Mouse (Mus musculus) intestine, postnatal 0 days (tissue): ENCODE measurements around the gene H2-DMb1. TPM values are rescaled to one million over a fixed set of nuclear protein-coding genes. Genes with fewer than 3 reads are reported as not detected.

Source experiments
- ATAC-seq: fragments of 200-750 bp; cut with Nextera tagmentation; 2 replicates; pipeline ENCODE4 v1.8.0; 2017; ENCODE audit warnings: mild to moderate bottlenecking, moderate TSS enrichment, moderate library complexity
- H3K27ac ChIP-seq: fragments of 300-500 bp; sonication (generic); 2 replicates; pipeline ENCODE4 v1.5.1; 2014; ENCODE audit warnings: mild to moderate bottlenecking, low read depth, low read length, moderate library complexity
- H3K27me3 ChIP-seq: fragments of 300-500 bp; sonication (generic); replicated peaks from 2 replicates; pipeline ENCODE4 v1.6.1; 2014; ENCODE audit warnings: low read length, mixed read lengths; ENCODE audit not compliant: control insufficient read depth, insufficient read depth
- H3K36me3 ChIP-seq: fragments of 300-500 bp; sonication (generic); 2 replicates; pipeline ENCODE4 v1.6.1; 2014; ENCODE audit warnings: mild to moderate bottlenecking, moderate library complexity; ENCODE audit not compliant: control insufficient read depth, insufficient read depth
- H3K4me1 ChIP-seq: fragments of 300-500 bp; sonication (generic); replicated peaks from 2 replicates; pipeline ENCODE4 v1.6.1; 2014; ENCODE audit warnings: antibody characterized with exemption, low read length, mixed read lengths; ENCODE audit not compliant: control insufficient read depth, insufficient read depth
- H3K4me2 ChIP-seq: fragments of 300-500 bp; sonication (generic); replicated peaks from 2 replicates; pipeline ENCODE4 v1.6.1; 2014; ENCODE audit warnings: low read depth, mild to moderate bottlenecking, moderate library complexity
- H3K4me3 ChIP-seq: fragments of 300-500 bp; sonication (generic); 2 replicates; pipeline ENCODE4 v1.5.1; 2014; ENCODE audit warnings: low read depth, low read length
- H3K9ac ChIP-seq: fragments of 300-500 bp; sonication (generic); 2 replicates; pipeline ENCODE4 v1.6.1; 2014; ENCODE audit warnings: mild to moderate bottlenecking, low read depth, low read length
- H3K9me3 ChIP-seq: fragments of 300-500 bp; sonication (generic); 2 replicates; pipeline ENCODE4 v1.6.1; 2016; ENCODE audit warnings: mixed run types; ENCODE audit not compliant: control insufficient read depth
- CTCF ChIP-seq: sonication (generic); IDR thresholded peaks from 2 replicates; pipeline ENCODE4 v1.5.1; 2016; ENCODE audit warnings: low read depth, mild to moderate bottlenecking, control low read depth, antibody characterized with exemption, moderate library complexity
- WGBS: fragments of 180-500 bp; shearing (Covaris S2); extraction: QIAGEN DNeasy Blood & Tissue Kit; methylation state at CpG from one replicate; pipeline ENCODE4 v1.1.7; 2014; 5-methylcytosine and 5-hydroxymethylcytosine counted together
- polyA plus RNA-seq: library from polyadenylated mRNA; unstranded; fragments of >200 nt; fragmentation: Nextera tagmentation; extraction: Ambion mirVana; gene quantifications from 2 replicates; pipeline ENCODE4 v1.2.1, GENCODE M21; 2015

Gene H2-DMb1
- polyA plus RNA-seq, 1 experiment from 2014 or later, result 5.1 TPM

DNA sequence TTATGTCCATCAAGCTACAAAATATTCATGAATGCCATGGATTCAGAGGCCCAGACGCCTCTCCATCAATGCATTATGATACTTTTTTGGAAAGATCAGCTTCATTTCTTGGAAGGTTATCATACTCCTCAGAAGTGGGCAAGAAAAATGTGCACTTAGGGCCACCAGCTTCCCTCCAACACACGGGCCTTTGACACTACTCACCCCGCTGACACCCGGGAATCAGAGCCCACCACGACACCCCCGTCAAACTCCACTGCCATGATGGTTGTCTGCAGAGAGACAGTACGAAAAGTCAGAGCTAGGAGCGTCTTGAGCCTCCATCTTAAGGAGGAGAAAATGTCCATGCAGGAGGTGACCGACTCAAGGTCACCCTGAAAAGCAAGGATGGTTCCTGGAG, 32.7 kb downstream of the H2-DMb1 start:
- H3K9ac ChIP-seq, result no peak overlapping the region
- no peak for TF ChIP-seq CTCF
- H3K9me3 ChIP-seq, result no peaks in the 10 kb centered on the region
- no peaks in the 10 kb centered on the region; the same call in 1 of the 2 replicates for H3K4me1 ChIP-seq
- WGBS, result 94% methylated on average over 9 of the region's 9 CpGs
- H3K4me3 ChIP-seq, result no peak overlapping the region
- H3K36me3 ChIP-seq, result no peaks in the 10 kb centered on the region; the same call in 1 of the 2 replicates
- no peaks in the 10 kb centered on the region for H3K27me3 ChIP-seq
- no peak overlapping the region for H3K4me2 ChIP-seq
- no peak overlapping the region for H3K27ac ChIP-seq
- ATAC-seq, result no peak

DNA sequence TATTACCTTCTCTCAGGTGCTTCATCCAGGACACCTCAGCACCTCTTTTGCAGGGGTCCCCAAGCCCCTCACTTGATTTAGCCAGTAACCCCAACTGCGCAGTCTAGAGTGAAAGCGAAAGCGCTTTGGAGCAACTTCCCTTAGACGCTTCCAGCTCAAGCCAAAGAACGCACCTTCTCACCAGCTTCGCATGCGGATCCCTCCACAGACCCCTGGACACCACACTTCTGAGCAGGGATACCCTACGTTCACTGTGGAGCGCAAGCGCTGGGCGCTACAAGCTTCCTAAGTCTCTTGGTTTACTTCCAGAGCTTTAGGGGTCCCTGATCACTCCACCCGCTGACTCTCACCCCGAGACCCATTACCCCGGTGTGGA, 34.0 kb downstream of the H2-DMb1 start:
- ATAC-seq, result peak; percentile 55
- peak overlapping the region; percentile 65 for H3K4me3 ChIP-seq
- peak overlapping the region; percentile 77 for H3K27ac ChIP-seq
- no peaks in the 10 kb centered on the region for H3K9me3 ChIP-seq
- H3K4me2 ChIP-seq, result peak overlapping the region; percentile 98
- H3K4me1 ChIP-seq, result no peaks in the 10 kb centered on the region; the same call in 1 of the 2 replicates
- peak overlapping the region; percentile 70 for H3K9ac ChIP-seq
- 5% methylated on average over 14 of the region's 14 CpGs for WGBS
- no peak for TF ChIP-seq CTCF
- no peaks in the 10 kb centered on the region for H3K27me3 ChIP-seq
- no peaks in the 10 kb centered on the region; the same call in 1 of the 2 replicates for H3K36me3 ChIP-seq

- TF ChIP-seq CTCF, result no peak
- WGBS, result under 1% methylated on average over 46 of the region's 46 CpGs
- ATAC-seq, result peak; percentile 95
Measured at GRCm38 (mm10) chr17:34187261-34187916, 34.5 kb downstream of the H2-DMb1 start, which contains the start of the genes Tap1 and Psmb9. Gene Tap1 (plus strand): TSS chr17:34187553. Gene Psmb9 (minus strand): TSS chr17:34187764.

DNA sequence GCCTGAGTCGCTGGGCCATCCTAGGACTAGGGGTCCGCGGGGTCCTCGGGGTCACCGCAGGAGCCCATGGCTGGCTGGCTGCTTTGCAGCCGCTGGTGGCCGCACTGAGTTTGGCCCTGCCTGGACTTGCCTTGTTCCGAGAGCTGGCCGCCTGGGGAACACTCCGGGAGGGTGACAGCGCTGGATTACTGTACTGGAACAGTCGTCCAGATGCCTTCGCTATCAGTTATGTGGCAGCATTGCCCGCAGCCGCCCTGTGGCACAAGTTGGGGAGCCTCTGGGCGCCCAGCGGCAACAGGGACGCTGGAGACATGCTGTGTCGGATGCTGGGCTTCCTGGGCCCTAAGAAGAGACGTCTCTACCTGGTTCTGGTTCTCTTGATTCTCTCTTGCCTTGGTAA, 35.1 kb downstream of the H2-DMb1 start:
- Histone ChIP-seq H3K4me2 (peak overlapping the region; percentile 98), H3K27me3 (no peaks in the 10 kb centered on the region), H3K4me3 (peak overlapping the region; percentile 65), H3K36me3 (no peaks in the 10 kb centered on the region; the same call in 1 of the 2 replicates), H3K27ac (peak overlapping the region; percentile 77), H3K9ac (peak overlapping the region; percentile 70), H3K4me1 (no peaks in the 10 kb centered on the region; the same call in 1 of the 2 replicates), H3K9me3 (no peaks in the 10 kb centered on the region)
- no peak for TF ChIP-seq CTCF
- 0 out of 2 replicates have a peak, but pooled peaks have one; percentile 5 for ATAC-seq
- 6% methylated on average over 20 of the region's 20 CpGs for WGBS

More at GRCm38 (mm10) chr17:34187261-34187916, 34.5 kb downstream of the H2-DMb1 start, which contains the start of the genes Tap1 and Psmb9:
- Histone ChIP-seq H3K9ac (peak within 1 kb of the TSS; percentile 70), H3K4me2 (peak within 1 kb of the TSS; percentile 98), H3K27ac (peak within 1 kb of the TSS; percentile 77), H3K36me3 (no peaks in the 10 kb centered on the region; the same call in 1 of the 2 replicates), H3K9me3 (no peaks in the 10 kb centered on the region), H3K4me3 (peak within 1 kb of the TSS; percentile 65), H3K27me3 (no peaks in the 10 kb centered on the region), H3K4me1 (no peaks in the 10 kb centered on the region; the same call in 1 of the 2 replicates)

- H3K4me1 ChIP-seq, result no peaks in the 10 kb centered on the region; the same call in 1 of the 2 replicates
- H3K9ac ChIP-seq, result no peak overlapping the region
- H3K27ac ChIP-seq, result no peak overlapping the region
- H3K36me3 ChIP-seq, result no peaks in the 10 kb centered on the region; the same call in 1 of the 2 replicates
- 84% methylated on average over 6 of the region's 6 CpGs for WGBS
- no peaks in the 10 kb centered on the region for H3K27me3 ChIP-seq
- H3K4me2 ChIP-seq, result 0 out of 2 replicates have a peak overlapping the region, but pooled peaks have one; percentile 10
- H3K9me3 ChIP-seq, result no peaks in the 10 kb centered on the region
- no peak for ATAC-seq
- TF ChIP-seq CTCF, result no peak
- H3K4me3 ChIP-seq, result no peak overlapping the region
Measured at GRCm38 (mm10) chr17:34188986-34189385, 36.1 kb downstream of the H2-DMb1 start.

DNA sequence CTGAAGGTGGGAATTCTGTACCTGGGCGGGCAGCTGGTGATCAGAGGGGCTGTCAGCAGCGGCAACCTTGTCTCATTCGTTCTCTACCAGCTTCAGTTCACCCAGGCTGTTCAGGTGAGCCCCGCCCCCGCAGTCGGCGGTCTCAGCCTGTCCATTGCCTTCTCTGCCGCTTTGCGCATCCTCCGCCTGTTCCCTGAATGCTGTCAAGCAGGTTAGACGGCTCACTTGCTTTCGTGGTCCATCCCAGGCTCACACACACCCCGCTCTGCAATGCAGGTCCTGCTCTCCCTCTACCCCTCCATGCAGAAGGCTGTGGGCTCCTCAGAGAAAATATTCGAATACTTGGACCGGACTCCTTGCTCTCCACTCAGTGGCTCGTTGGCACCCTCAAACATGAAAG, 40.0 kb downstream of the H2-DMb1 start:
- no peak overlapping the region for H3K9ac ChIP-seq
- no peak for ATAC-seq
- H3K4me1 ChIP-seq, result no peaks in the 10 kb centered on the region; the same call in 1 of the 2 replicates
- H3K27me3 ChIP-seq, result peaks cover 5% of the 10 kb centered on the region
- no peak overlapping the region for H3K4me2 ChIP-seq
- H3K36me3 ChIP-seq, result no peaks in the 10 kb centered on the region; the same call in 1 of the 2 replicates
- no peaks in the 10 kb centered on the region for H3K9me3 ChIP-seq
- no peak for TF ChIP-seq CTCF
- no peak overlapping the region for H3K4me3 ChIP-seq
- WGBS, result 27% methylated on average over 16 of the region's 16 CpGs
- H3K27ac ChIP-seq, result no peak overlapping the region
